In genomic region chr17:72828687-72829086, GRCm38 (mm10) we compare ENCODE assay signal across 26 mouse cellular contexts. TPM values are rescaled to one million over a fixed set of nuclear protein-coding genes. Genes with fewer than 3 reads are reported as not detected.
A peak's percentile ranks its signal among the peaks of the same experiment; 100 is the strongest.
DNase-seq lines count a peak whose midpoint lies in the region; ATAC-seq and TF ChIP-seq lines count a peak whose summit lies in the region.
"Had no signal": no experiment of that assay in that cellular context is flagged by ENCODE, and none has a peak within 500 bp of the region (broad histone marks: within the 10 kb centered on the region; RNA-seq: fewer than 3 reads in every experiment).

No protein-coding gene starts in this region.

- 43% methylated on average over 8 of the region's 8 CpGs for WGBS in lung, embryonic 14.5 days
- WGBS in small intestine, adult 2 months = 32% methylated on average over 8 of the region's 8 CpGs

- peak; percentile 88 for DNase-seq in heart, adult 11 months
- DNase-seq in heart, adult 8-10 months (ENCODE audit: low spot score) = no peak
- no peak for DNase-seq in lung, embryonic 14.5 days
- DNase-seq in lung, postnatal 36 days = no peak
- DNase-seq in adrenal gland, postnatal 25 days = no peak
- DNase-seq in gastrocnemius, postnatal 36 days = no peak
- DNase-seq: adrenal gland, adult 8-10 months; cerebellum, adult 9-10 months; cerebellum, postnatal 36 days; gastrocnemius, postnatal 14 days; heart, adult 2 months; heart, postnatal 10 days; thymus, adult 2 months; thymus, postnatal 4 days had no signal

- ATAC-seq in lung, embryonic 14.5 days (ENCODE audit: insufficient read depth) = peak; percentile 48; the same call in 1 of the 2 replicates
- ATAC-seq: forebrain, embryonic 14.5 days; hindbrain, embryonic 16.5 days; midbrain, embryonic 13.5 days had no signal

- no peak overlapping the region for H3K9ac ChIP-seq in lung, embryonic 14.5 days
- H3K9ac ChIP-seq: kidney, embryonic 15.5 days; limb, embryonic 13.5 days; midbrain, embryonic 13.5 days; neural tube, embryonic 13.5 days had no signal

- no peak for TF ChIP-seq CTCF in lung, embryonic 14.5 days (IDR thresholded peaks at IDR 0.05; ENCODE audit: low read depth)
- no peak for TF ChIP-seq CTCF in embryonic fibroblast, embryonic 13.5 days (IDR thresholded peaks at IDR 0.05; ENCODE audit: borderline replicate concordance, insufficient read depth, low read length)
- TF ChIP-seq CTCF in small intestine, adult 2 months (IDR thresholded peaks at IDR 0.05; ENCODE audit: extremely low read depth, insufficient read length, insufficient replicate concordance, low read depth, low read length) = no peak

- no peaks in the 10 kb centered on the region for H3K27me3 ChIP-seq in lung, embryonic 14.5 days (ENCODE audit: insufficient read depth, low read length)
- no peaks in the 10 kb centered on the region for H3K27me3 ChIP-seq in small intestine, adult 2 months (ENCODE audit: control insufficient read depth, insufficient read depth, low read length)
- H3K27me3 ChIP-seq: kidney, embryonic 15.5 days; limb, embryonic 13.5 days; midbrain, embryonic 13.5 days; neural tube, embryonic 13.5 days had no signal

- no peaks in the 10 kb centered on the region for H3K9me3 ChIP-seq in lung, embryonic 14.5 days (ENCODE audit: low read depth, low read length)
- H3K9me3 ChIP-seq: kidney, embryonic 15.5 days; limb, embryonic 13.5 days; midbrain, embryonic 13.5 days; neural tube, embryonic 13.5 days had no signal

- intact Hi-C loops in gastrocnemius, postnatal 36 days (cut with DNase I) = no loop called here

- no peaks in the 10 kb centered on the region for H3K4me1 ChIP-seq in lung, embryonic 14.5 days (ENCODE audit: insufficient read depth)
- H3K4me1 ChIP-seq in embryonic fibroblast, embryonic 13.5 days (ENCODE audit: control insufficient read depth, insufficient read depth, low read length) = peaks cover 13% of the 10 kb centered on the region; the same call in 1 of the 2 replicates
- H3K4me1 ChIP-seq in small intestine, adult 2 months (ENCODE audit: control insufficient read depth, insufficient read depth, insufficient read length, low read length) = peaks cover 7% of the 10 kb centered on the region; the same call in 1 of the 2 replicates
- H3K4me1 ChIP-seq: kidney, embryonic 15.5 days; limb, embryonic 13.5 days; midbrain, embryonic 13.5 days; neural tube, embryonic 13.5 days had no signal

- no peaks in the 10 kb centered on the region for H3K36me3 ChIP-seq in lung, embryonic 14.5 days (ENCODE audit: insufficient read depth)
- no peaks in the 10 kb centered on the region for H3K36me3 ChIP-seq in small intestine, adult 2 months (ENCODE audit: control insufficient read depth, insufficient read depth, low read length)
- H3K36me3 ChIP-seq: kidney, embryonic 15.5 days; limb, embryonic 13.5 days; midbrain, embryonic 13.5 days; neural tube, embryonic 13.5 days had no signal

- no peak for TF ChIP-seq POLR2A in embryonic fibroblast, embryonic 13.5 days (IDR thresholded peaks at IDR 0.05; ENCODE audit: low read depth, low read length)
- no peak for TF ChIP-seq POLR2A in small intestine, adult 2 months (IDR thresholded peaks at IDR 0.05; ENCODE audit: low read depth, low read length)

- H3K4me2 ChIP-seq in lung, embryonic 14.5 days = peak overlapping the region; percentile 20; the same call in 1 of the 2 replicates
- H3K4me2 ChIP-seq: kidney, embryonic 15.5 days; limb, embryonic 13.5 days; liver, embryonic 11.5 days; midbrain, embryonic 13.5 days; neural tube, embryonic 13.5 days had no signal

- peak overlapping the region; percentile 36; the same call in 1 of the 2 replicates for H3K27ac ChIP-seq in lung, embryonic 14.5 days (ENCODE audit: low read depth)
- peak overlapping the region; percentile 23 for H3K27ac ChIP-seq in embryonic fibroblast, embryonic 13.5 days (ENCODE audit: insufficient read depth, low read length)
- H3K27ac ChIP-seq in small intestine, adult 2 months (ENCODE audit: insufficient read depth, low read depth, low read length) = peak overlapping the region; percentile 5; the same call in 1 of the 2 replicates
- H3K27ac ChIP-seq: heart, adult 2 months; kidney, embryonic 15.5 days; layer of hippocampus, adult 2 months; left cerebral cortex, adult 2 months; limb, embryonic 13.5 days; macrophage; midbrain, embryonic 13.5 days; neural tube, embryonic 13.5 days had no signal

- no peak overlapping the region for H3K4me3 ChIP-seq in lung, embryonic 14.5 days (ENCODE audit: low read depth, low read length)
- H3K4me3 ChIP-seq in embryonic fibroblast, embryonic 13.5 days (ENCODE audit: insufficient read depth, low read length) = no peak overlapping the region
- H3K4me3 ChIP-seq in small intestine, adult 2 months (ENCODE audit: low read depth, low read length) = no peak overlapping the region
- H3K4me3 ChIP-seq: heart, adult 2 months; kidney, embryonic 15.5 days; layer of hippocampus, adult 2 months; left cerebral cortex, adult 2 months; limb, embryonic 13.5 days; midbrain, embryonic 13.5 days; neural tube, embryonic 13.5 days had no signal

RNA-seq across cellular contexts. Expression of gene Ypel5, which starts 7.6 kb away (rescaled TPM):
- 10 to 100 TPM; 36.9 to 46.5 (median 44.0) TPM for total RNA-seq in heart, adult 8-10 months (2022)
- polyA plus RNA-seq in lung, embryonic 14.5 days (2014; fragmentation: Nextera tagmentation; extraction: Ambion mirVana) = 36.4 and 38.1 TPM in 2 replicates
- 61.7 and 74.5 TPM in 2 replicates for polyA plus RNA-seq in embryonic fibroblast, embryonic 13.5 days (2011; ENCODE audit: insufficient read length, low read depth, missing spikeins)
- polyA plus RNA-seq in small intestine, adult 2 months (2012; rRNA removed) = 2.4 and 7.4 TPM in 2 replicates
- 74.9 and 90.0 TPM in 2 replicates for total RNA-seq in adrenal gland, postnatal 25 days (2021)
- 10 to 100 TPM; 29.2 to 31.6 TPM for total RNA-seq in gastrocnemius, postnatal 36 days (2021)
